Mouse (Mus musculus) cerebellum, adult (tissue): ENCODE measurements at regions not wholly inside any gene's neighbourhood (a gene's known extent, or its start where the extent isn't known, plus 50 kb on each side); places are given as distances from the start of the nearest gene placed in this dataset.

Source experiments
- ATAC-seq: cut with Nextera tagmentation; 2 replicates; pipeline ENCODE4 v1.9.2; 2017; ENCODE audit warnings: mild to moderate bottlenecking, moderate library complexity, mixed read lengths; ENCODE audit not compliant: insufficient number of reproducible peaks, low FRiP score, low TSS enrichment

DNA sequence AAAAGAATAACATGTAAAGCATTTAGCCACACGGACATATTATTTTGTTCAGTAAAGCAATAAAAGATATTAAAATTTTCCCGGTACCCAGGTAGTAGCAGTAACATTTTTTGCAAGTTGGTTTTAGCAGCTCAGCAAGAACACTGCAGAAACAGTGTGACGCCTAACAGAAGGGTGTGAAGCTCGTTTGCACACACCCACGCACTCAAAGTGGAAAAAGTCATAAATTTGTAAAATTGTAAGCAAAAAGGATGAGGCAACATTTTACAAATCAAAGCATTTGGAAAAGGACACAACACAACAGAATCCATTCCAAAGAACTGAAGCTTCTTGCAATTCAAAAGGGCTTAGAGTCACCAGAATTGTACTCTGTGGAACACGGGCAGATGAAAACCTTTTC is 1053.6 kb upstream of the Celf2 start:
- no peak for ATAC-seq

- ATAC-seq: no peak
These were observed 1036.8 kb upstream of the Celf2 start for GRCm38 (mm10) chr2:8546116-8546515.

DNA sequence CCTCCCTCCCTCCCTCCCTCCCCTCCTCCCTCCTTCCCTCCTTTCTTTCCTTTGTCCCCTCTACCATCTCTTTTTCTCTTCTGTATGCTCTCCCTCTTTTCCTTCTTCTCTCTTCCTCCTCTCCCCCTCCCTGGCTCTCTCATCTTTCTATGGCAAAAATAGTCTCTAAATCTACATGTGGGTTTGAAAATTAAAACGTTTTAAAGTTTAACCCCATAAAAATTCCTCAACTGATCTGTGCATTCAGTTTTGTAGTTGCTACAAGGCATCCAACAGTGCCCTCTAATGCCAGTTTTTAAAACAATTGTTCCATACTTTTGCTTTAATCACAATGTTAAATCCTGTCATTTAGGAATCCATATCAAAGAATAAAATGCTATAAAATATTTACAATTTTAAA is 1027.5 kb upstream of the Celf2 start:
- ATAC-seq: no peak

- no peak for ATAC-seq
These were observed 989.1 kb upstream of the Celf2 start for GRCm38 (mm10) chr2:8498466-8498865.

GRCm38 (mm10) chr2:8477827-8478528 is 968.6 kb upstream of the Celf2 start:
- no peak for ATAC-seq

DNA sequence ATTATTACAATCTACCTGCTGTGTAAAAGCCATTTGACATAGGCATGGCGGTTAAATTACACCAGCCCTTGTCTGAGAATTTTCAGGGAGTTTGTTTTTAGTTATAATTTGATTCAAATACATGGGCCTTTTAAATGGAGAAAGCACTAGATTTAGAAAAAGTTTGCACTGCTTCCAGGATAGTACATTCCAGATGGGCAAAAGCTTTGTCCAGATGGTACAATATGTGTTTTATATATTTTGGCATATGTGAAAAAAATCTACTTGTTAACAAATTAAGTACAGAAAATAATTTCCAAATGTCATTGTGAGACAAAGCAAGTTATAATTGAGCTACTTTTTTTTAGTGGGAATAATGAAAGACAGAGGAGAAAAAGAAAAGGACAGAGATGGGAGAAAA is 961.2 kb upstream of the Celf2 start:
- no peak for ATAC-seq

GRCm38 (mm10) chr2:8468989-8469388 is 959.6 kb upstream of the Celf2 start:
- ATAC-seq: no peak

- ATAC-seq: no peak
These were observed 959.0 kb upstream of the Celf2 start for GRCm38 (mm10) chr2:8468351-8468750.

GRCm38 (mm10) chr2:8467531-8468203 is 958.3 kb upstream of the Celf2 start:
- ATAC-seq: no peak

- no peak for ATAC-seq
These were observed 943.3 kb upstream of the Celf2 start for GRCm38 (mm10) chr2:8452566-8453243.

GRCm38 (mm10) chr2:8441230-8441629 is 931.9 kb upstream of the Celf2 start:
- no peak for ATAC-seq

- ATAC-seq: no peak
These were observed 920.4 kb upstream of the Celf2 start for GRCm38 (mm10) chr2:8429652-8430343.

- ATAC-seq: no peak
These were observed 918.8 kb upstream of the Celf2 start for GRCm38 (mm10) chr2:8428145-8428544.

DNA sequence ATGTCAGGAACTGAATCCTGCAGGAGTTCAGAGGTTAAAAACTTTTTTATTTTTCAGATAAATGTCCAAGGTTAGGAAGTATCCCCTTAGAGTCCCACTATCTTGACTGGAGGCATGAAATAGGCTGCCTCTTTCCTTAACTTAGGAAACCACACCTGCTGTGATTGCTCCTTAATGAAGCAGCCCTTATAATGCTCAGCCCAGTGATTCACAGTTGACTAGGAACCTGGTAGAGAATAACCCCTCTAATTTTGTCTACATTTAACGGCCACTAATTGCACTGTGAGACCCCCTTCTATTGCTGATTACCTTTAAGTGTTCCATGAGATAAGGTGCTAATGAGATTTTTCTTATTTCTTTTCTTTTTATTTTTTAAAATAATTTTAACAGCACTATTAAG is 918.4 kb upstream of the Celf2 start:
- no peak for ATAC-seq

- no peak for ATAC-seq
These were observed 906.6 kb upstream of the Celf2 start for GRCm38 (mm10) chr2:8415917-8416316.

DNA sequence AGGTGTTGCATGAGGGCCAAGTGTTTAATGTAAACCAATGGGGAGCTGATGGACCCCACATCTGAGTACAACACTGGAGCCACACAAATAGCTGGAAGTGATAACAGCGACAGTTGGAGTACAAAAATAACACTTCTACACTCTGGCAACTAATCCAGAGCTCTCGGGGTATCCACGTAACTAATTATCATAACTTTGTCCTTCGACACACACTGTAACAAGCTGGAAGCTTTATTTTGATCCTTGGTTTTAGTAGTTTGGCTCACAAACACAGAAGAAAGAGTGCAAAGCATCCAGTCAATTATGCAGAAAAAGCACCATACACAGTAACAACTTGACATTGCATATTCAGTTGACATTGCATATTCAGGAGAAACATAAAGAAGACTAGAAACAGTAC is 884.8 kb upstream of the Celf2 start:
- ATAC-seq: no peak

DNA sequence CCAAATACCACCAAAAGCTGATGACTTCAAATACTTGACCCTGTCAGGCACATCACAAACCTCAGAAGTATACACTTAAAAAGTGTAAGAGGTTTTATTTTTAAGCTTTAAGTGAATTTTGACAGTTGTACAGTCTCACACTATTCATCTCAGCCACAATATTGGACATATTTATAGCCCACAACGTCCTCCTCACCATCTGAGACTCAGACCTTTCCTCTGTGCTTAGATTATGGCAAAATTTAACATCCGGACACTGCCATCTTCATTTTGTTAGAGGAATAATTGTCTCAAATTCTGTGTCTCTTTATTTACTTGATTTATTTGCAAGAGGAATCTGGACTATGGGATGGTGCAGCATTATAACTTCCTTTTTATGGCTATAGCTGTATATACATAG is 880.2 kb upstream of the Celf2 start:
- ATAC-seq: no peak

- peak; percentile 81; the same call in 1 of the 2 replicates for ATAC-seq
These were observed 870.9 kb upstream of the Celf2 start for GRCm38 (mm10) chr2:8380246-8380645.

DNA sequence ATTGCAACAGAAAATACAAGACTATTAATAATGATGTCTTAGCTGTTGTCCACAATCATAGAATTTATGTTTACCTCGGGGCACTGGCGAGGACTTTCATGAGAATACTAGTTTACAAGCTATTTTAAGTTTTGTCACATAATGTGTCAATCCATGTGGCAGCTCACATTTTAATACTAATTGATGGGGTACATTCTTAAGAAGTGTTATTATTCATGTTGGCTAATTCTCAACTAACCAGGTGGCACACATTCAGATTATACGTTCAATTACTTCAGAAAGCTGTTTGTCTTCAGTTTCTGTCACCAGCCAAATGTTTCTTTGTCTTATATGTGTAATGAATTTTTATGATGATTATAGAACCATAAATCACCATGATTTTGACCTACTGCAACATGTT is 870.2 kb upstream of the Celf2 start:
- ATAC-seq: no peak

DNA sequence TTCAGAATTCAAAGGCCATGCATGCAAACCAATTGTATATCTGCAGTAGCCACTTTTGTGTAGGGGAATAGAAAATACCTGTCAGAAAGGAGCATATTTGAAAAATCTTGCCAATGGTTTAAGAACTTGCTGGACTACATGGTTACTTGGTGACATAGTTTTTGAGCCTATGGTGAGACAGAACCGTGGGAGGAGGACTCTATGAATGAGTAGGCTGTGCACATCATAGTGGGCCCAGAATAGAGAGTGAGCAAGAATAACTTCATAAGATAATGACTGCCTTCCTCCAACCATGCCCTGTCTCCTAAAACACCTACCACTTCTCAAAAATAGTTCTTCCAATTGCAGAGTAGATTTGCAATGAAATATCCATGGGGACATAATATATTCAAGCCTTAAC is 838.5 kb upstream of the Celf2 start:
- ATAC-seq: no peak

DNA sequence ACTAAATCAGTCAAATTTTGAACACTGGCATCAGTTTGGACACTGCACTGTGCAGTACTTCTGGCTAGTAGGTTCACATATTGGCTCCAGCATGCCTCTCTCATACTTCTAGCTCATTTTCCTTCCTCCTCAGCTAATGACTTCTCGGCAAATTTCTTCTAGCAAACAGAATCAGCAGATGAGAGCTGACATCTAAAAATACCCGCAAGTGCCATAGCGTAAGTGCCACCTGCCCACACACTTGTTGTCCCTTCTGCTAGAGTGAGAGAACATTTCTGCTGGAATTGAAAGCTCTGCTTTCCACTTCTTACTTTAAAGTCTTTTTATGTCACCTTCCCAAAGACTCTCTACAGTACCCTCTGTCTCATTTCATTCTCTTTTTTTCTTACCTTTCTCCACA is 835.4 kb upstream of the Celf2 start:
- no peak for ATAC-seq
